Mouse (Mus musculus) liver, postnatal 0 days (tissue): Measurements from ENCODE around the gene Tshz3. TPM values are rescaled to one million over a fixed set of nuclear protein-coding genes. Genes with fewer than 3 reads are reported as not detected.

Experiments
- ATAC-seq: fragments of 200-750 bp; cut with Nextera tagmentation; 2 replicates; pipeline ENCODE4 v1.8.0; 2017; ENCODE audit warnings: mild to moderate bottlenecking, moderate library complexity
- DNase-seq: peaks from one replicate; pipeline ENCODE4 v3.0.0-alpha.2; 2016
- H3K27ac ChIP-seq: fragments of 300-500 bp; sonication (generic); 2 replicates; pipeline ENCODE4 v1.5.1; 2014; ENCODE audit warnings: antibody characterized with exemption, moderate library complexity, mild to moderate bottlenecking, low read depth
- H3K27me3 ChIP-seq: fragments of 300-500 bp; sonication (generic); 2 replicates; pipeline ENCODE4 v1.6.1; 2014; ENCODE audit warnings: low read length, control low read depth, mixed read lengths; ENCODE audit not compliant: insufficient read depth
- H3K36me3 ChIP-seq: fragments of 300-500 bp; sonication (generic); replicated peaks from 2 replicates; pipeline ENCODE4 v1.6.1; 2014; ENCODE audit warnings: mild to moderate bottlenecking, control low read depth, low read length, moderate library complexity, mixed read lengths; ENCODE audit not compliant: insufficient read depth
- H3K4me1 ChIP-seq: fragments of 300-500 bp; sonication (generic); 2 replicates; pipeline ENCODE4 v1.6.1; 2014; ENCODE audit warnings: antibody characterized with exemption, mild to moderate bottlenecking, control low read depth; ENCODE audit not compliant: insufficient read depth
- H3K4me2 ChIP-seq: fragments of 300-500 bp; sonication (generic); 2 replicates; pipeline ENCODE4 v1.6.1; 2014; ENCODE audit warnings: low read depth, mild to moderate bottlenecking, low read length, moderate library complexity, mixed read lengths
- H3K4me3 ChIP-seq: fragments of 300-500 bp; sonication (generic); 2 replicates; pipeline ENCODE4 v1.5.1; 2014; ENCODE audit warnings: low read depth, low read length
- H3K9ac ChIP-seq: fragments of 300-500 bp; sonication (generic); replicated peaks from 2 replicates; pipeline ENCODE4 v1.6.1; 2014; ENCODE audit warnings: mild to moderate bottlenecking, moderate library complexity
- H3K9me3 ChIP-seq: fragments of 300-500 bp; sonication (generic); 2 replicates; pipeline ENCODE4 v1.6.1; 2016; ENCODE audit warnings: mild to moderate bottlenecking, control low read depth, low read length, mixed read lengths
- CTCF ChIP-seq: sonication (generic); IDR thresholded peaks from 2 replicates; pipeline ENCODE4 v1.5.1; 2016; ENCODE audit warnings: antibody characterized with exemption, low read depth
- EP300 ChIP-seq: IDR thresholded peaks from 2 replicates; pipeline ENCODE4 v1.6.1; 2016; ENCODE audit warnings: antibody characterized with exemption, low read depth, mild to moderate bottlenecking
- WGBS: fragments of 180-500 bp; shearing (Covaris S2); extraction: QIAGEN DNeasy Blood & Tissue Kit; methylation state at CpG from one replicate; pipeline ENCODE4 v1.1.7; 2014; ENCODE audit not compliant: insufficient replicate concordance; 5-methylcytosine and 5-hydroxymethylcytosine counted together
- polyA plus RNA-seq: library from polyadenylated mRNA; unstranded; fragments of >200 nt; fragmentation: Nextera tagmentation; extraction: Ambion mirVana; gene quantifications from 2 replicates; pipeline ENCODE4 v1.2.1, GENCODE M21; 2015

The Tshz3 gene
- polyA plus RNA-seq, 1 experiment from 2014 or later = 0.60 TPM

- DNase-seq = no peak
- WGBS = 21% methylated on average over 18 of the region's 18 CpGs
- Histone ChIP-seq H3K36me3 (no peaks in the 10 kb centered on the region), H3K9ac (no peak overlapping the region), H3K9me3 (no peaks in the 10 kb centered on the region), H3K4me1 (peaks cover 12% of the 10 kb centered on the region), H3K27ac (no peak overlapping the region), H3K4me3 (peak overlapping the region; percentile 61; the same call in 1 of the 2 replicates), H3K4me2 (peak overlapping the region; percentile 83), H3K27me3 (peaks cover 63% of the 10 kb centered on the region)
- no peak for TF ChIP-seq CTCF
- TF ChIP-seq EP300 = no peak
- no peak for ATAC-seq
Observed at GRCm38 (mm10) chr7:36699001-36699987, 1.4 kb downstream of the Tshz3 start.

- peaks cover 6% of the 10 kb centered on the region; the same call in 1 of the 2 replicates for H3K27me3 ChIP-seq
- H3K27ac ChIP-seq = no peak overlapping the region
- TF ChIP-seq CTCF (no peak), EP300 (no peak)
- H3K9ac ChIP-seq = no peak overlapping the region
- H3K4me1 ChIP-seq = no peaks in the 10 kb centered on the region
- no peaks in the 10 kb centered on the region for H3K36me3 ChIP-seq
- ATAC-seq (no peak), DNase-seq (no peak)
- H3K4me2 ChIP-seq = no peak overlapping the region
- H3K4me3 ChIP-seq = no peak overlapping the region
- no peaks in the 10 kb centered on the region for H3K9me3 ChIP-seq
- 15% methylated on average over 6 of the region's 10 CpGs for WGBS
Observed at GRCm38 (mm10) chr7:36706636-36707035, 8.7 kb downstream of the Tshz3 start.

GRCm38 (mm10) chr7:36707266-36707665, 9.3 kb downstream of the Tshz3 start:
- H3K9ac ChIP-seq = no peak overlapping the region
- H3K4me2 ChIP-seq = no peak overlapping the region
- H3K4me1 ChIP-seq = no peaks in the 10 kb centered on the region
- H3K27me3 ChIP-seq = 0 out of 2 replicates have a peak, but pooled peaks cover 3% of the 10 kb centered on the region
- TF ChIP-seq EP300 (no peak), CTCF (no peak)
- H3K9me3 ChIP-seq = no peaks in the 10 kb centered on the region
- H3K36me3 ChIP-seq = no peaks in the 10 kb centered on the region
- no peak overlapping the region for H3K27ac ChIP-seq
- WGBS = 34% methylated on average over 10 of the region's 10 CpGs
- no peak overlapping the region for H3K4me3 ChIP-seq
- DNase-seq = no peak
- no peak for ATAC-seq

GRCm38 (mm10) chr7:36707681-36708350, 9.9 kb downstream of the Tshz3 start:
- DNase-seq = no peak
- WGBS = 30% methylated on average over 16 of the region's 17 CpGs
- TF ChIP-seq EP300 = no peak
- no peak for TF ChIP-seq CTCF

GRCm38 (mm10) chr7:36708823-36709222, 10.9 kb downstream of the Tshz3 start:
- no peak overlapping the region for H3K27ac ChIP-seq
- H3K27me3 ChIP-seq = 0 out of 2 replicates have a peak, but pooled peaks cover 3% of the 10 kb centered on the region
- no peaks in the 10 kb centered on the region for H3K36me3 ChIP-seq
- no peaks in the 10 kb centered on the region for H3K4me1 ChIP-seq
- H3K4me2 ChIP-seq = no peak overlapping the region
- DNase-seq (no peak), ATAC-seq (no peak)
- no peak overlapping the region for H3K4me3 ChIP-seq
- H3K9ac ChIP-seq = no peak overlapping the region
- TF ChIP-seq EP300 (no peak), CTCF (no peak)
- no peaks in the 10 kb centered on the region for H3K9me3 ChIP-seq
- WGBS = 62% methylated on average over 3 of the region's 3 CpGs

More at GRCm38 (mm10) chr7:36707681-36708350, 9.9 kb downstream of the Tshz3 start:
- Histone ChIP-seq H3K9ac (no peak overlapping the region), H3K4me1 (no peaks in the 10 kb centered on the region), H3K36me3 (no peaks in the 10 kb centered on the region), H3K4me3 (no peak overlapping the region), H3K4me2 (peak overlapping the region; percentile 49; the same call in 1 of the 2 replicates), H3K9me3 (no peaks in the 10 kb centered on the region), H3K27ac (no peak overlapping the region), H3K27me3 (0 out of 2 replicates have a peak, but pooled peaks cover 3% of the 10 kb centered on the region)
- ATAC-seq = no peak

GRCm38 (mm10) chr7:36709239-36709638, 11.3 kb downstream of the Tshz3 start:
- Histone ChIP-seq H3K4me1 (no peaks in the 10 kb centered on the region), H3K9me3 (no peaks in the 10 kb centered on the region), H3K4me3 (no peak overlapping the region), H3K27me3 (0 out of 2 replicates have a peak, but pooled peaks cover 3% of the 10 kb centered on the region), H3K27ac (no peak overlapping the region), H3K9ac (no peak overlapping the region), H3K4me2 (no peak overlapping the region), H3K36me3 (no peaks in the 10 kb centered on the region)
- DNase-seq (peak; percentile 27), ATAC-seq (no peak)
- WGBS = 23% methylated on average over 2 of the region's 2 CpGs
- peak; percentile 52 for TF ChIP-seq CTCF
- TF ChIP-seq EP300 = no peak
